Mouse (Mus musculus) adipocyte (in vitro differentiated cells): ENCODE results near the gene Ifi27.
A peak's percentile ranks its signal among the peaks of the same experiment; 100 is the strongest.
"Not testable (repeated sequence)": the region's sequence is repeated elsewhere in the genome, so short reads cannot be mapped to it uniquely, and the experiment has no call there.

Source experiments
- DNase-seq: peaks from one replicate; pipeline ENCODE4 v3.0.0-alpha.2; 2016; ENCODE audit warnings: low spot score

Gene Ifi27

GRCm38 (mm10) chr12:103433986-103434731 is at the start of gene Ifi27:
Gene Ifi27, plus strand, starts transcription at chr12:103434211.
- peak; percentile 95 for DNase-seq

GRCm38 (mm10) chr12:103388505-103389347 is 45.3 kb upstream of the Ifi27 start, which contains the start of gene Otub2:
Gene Otub2, plus strand, starts transcription at chr12:103388682.
- peak; percentile 93 for DNase-seq

- DNase-seq, result peak; percentile 6
Measured at GRCm38 (mm10) chr12:103389348-103389727, 44.7 kb upstream of the Ifi27 start.

- DNase-seq, result no peak
Measured at GRCm38 (mm10) chr12:103389982-103390381, 44.0 kb upstream of the Ifi27 start.

DNA sequence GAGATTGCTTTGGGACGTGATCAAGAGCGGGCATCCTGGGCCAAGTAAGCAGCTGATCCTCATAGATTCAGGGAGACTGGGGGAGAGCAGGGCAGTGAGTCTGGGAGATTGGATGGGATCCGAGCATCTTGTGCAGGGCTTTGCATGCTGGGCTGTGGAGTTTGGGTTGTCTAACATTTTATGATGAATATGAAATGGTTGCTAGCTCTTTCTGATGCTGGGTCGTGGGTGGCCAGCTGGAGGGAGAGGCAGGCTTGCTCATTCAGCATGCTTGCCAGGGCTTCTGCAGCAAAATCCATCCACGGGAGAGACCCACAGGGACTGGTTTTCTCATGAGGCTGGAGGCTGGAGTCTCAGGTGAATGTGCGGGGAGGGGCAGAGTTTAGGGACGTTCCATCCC is 42.9 kb upstream of the Ifi27 start:
- no peak for DNase-seq

DNA sequence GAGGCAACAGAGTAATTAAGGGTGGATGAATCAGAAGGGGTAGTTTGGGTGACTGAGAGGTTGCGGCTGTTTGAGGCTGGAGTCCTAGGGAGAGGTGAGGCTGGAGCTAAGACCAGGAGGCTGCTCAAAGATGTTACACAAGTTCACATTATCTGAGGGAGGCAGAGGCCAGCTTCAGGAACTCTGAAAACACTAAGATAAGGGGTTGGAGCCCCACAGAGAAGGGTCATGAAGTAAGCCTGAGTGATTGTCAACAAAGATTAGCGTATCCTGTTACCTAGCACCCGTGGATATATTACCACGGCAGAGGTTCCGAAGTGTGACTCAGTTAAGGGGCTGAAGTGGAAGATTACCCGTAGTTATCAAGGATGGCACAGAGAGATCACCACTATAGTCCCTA is 40.5 kb upstream of the Ifi27 start:
- no peak for DNase-seq

- DNase-seq, result no peak
Measured at GRCm38 (mm10) chr12:103395486-103396275, 38.3 kb upstream of the Ifi27 start.

GRCm38 (mm10) chr12:103396751-103397150 is 37.3 kb upstream of the Ifi27 start:
- no peak for DNase-seq

GRCm38 (mm10) chr12:103404131-103404530 is 29.9 kb upstream of the Ifi27 start:
- no peak for DNase-seq

- no peak for DNase-seq
Measured at GRCm38 (mm10) chr12:103407720-103408119, 26.3 kb upstream of the Ifi27 start, which contains the start of gene 9330161L09Rik. Gene 9330161L09Rik, minus strand, starts transcription at chr12:103407820.

GRCm38 (mm10) chr12:103408144-103408543 is 25.9 kb upstream of the Ifi27 start:
- no peak for DNase-seq

GRCm38 (mm10) chr12:103425016-103425728 is 8.8 kb upstream of the Ifi27 start:
- DNase-seq, result no peak

- peak; percentile 99 for DNase-seq
Measured at GRCm38 (mm10) chr12:103425729-103426470, 8.1 kb upstream of the Ifi27 start, which contains the start of gene Ddx24. Gene Ddx24, minus strand, starts transcription at chr12:103425830.

DNA sequence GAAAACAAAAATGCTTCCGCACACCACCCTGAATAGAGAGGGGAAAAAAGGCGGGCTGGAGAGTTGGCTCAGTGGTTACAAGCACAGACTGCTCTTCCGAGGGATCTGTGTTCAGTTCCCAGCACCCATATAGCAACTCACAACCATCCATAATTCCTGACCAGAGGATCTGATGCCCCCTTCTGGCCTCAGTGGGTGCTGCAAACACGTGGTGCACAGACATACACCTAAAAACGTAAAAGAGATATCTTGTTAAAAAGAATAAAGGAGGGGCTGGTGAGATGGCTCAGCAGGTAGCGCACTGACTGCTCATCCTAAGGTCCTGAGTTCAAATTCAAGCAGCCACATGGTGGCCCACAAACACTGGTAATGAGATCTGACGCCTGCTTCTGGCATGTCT is 7.3 kb upstream of the Ifi27 start:
- no peak for DNase-seq

DNA sequence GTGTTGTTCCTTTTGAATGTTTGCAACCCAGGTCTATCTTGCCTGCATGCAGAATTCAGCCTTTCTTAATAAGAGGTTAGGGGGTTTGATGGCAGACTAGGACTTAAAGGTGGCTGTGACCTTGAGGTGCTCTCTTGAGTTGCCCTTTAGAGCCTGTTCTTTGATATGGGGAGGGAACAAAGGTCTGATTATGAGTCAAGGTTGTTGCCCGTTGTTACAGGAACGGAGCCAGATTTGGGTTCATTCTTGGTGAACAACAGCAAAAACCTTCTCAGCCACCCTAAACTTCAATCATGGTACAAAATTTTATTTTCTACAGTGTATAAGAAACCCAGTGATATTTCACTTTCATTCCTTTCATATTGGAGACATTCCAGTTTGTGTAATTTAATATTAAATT is 581 bp upstream of the Ifi27 start:
- no peak for DNase-seq

DNA sequence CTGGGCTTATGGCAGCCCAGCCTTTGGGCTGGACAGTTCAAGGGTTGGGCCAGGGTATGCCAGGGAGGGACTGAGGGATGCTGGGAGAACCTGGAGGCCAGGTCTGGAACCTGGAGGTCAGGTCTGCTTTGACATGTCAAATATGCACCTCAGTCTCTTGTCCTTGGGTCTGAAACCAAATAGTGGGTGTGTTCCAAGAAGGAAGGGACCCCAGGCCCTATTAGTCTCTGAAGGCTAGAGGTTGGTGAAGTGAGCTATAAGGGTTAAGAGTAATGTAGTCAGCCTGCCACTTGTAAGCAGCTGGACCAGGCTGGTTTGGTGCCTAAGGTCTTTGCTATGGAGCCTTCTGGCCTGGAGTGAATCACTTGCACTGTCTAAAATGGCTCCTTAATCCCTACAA is 850 bp downstream of the Ifi27 start:
- no peak for DNase-seq

- no peak for DNase-seq
Measured at GRCm38 (mm10) chr12:103437601-103438000, 3.6 kb downstream of the Ifi27 start.

DNA sequence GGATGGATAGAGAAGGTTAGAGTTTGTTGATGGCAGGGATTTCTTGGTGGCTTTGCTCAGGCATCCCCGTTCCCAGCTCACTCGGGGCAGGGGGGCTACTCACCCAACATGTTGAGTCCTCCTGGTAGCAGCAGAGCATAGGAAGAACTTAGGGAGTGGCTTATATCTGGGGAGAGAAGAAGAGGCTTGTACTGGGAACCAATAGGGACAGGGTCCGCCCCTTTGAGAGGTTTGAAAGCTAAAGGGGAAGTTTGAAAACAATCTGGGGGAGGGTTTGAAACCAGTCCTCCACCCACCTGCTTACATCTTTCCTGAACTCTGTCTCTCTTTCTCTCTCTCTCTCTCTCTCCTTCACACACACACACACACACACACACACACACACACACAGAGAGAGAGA is 9.5 kb downstream of the Ifi27 start, which contains the start of gene Ifi27l2a:
Ifi27l2a (minus strand) TSS at position 157 of the 400 bp plus-strand sequence.
- no peak for DNase-seq

DNA sequence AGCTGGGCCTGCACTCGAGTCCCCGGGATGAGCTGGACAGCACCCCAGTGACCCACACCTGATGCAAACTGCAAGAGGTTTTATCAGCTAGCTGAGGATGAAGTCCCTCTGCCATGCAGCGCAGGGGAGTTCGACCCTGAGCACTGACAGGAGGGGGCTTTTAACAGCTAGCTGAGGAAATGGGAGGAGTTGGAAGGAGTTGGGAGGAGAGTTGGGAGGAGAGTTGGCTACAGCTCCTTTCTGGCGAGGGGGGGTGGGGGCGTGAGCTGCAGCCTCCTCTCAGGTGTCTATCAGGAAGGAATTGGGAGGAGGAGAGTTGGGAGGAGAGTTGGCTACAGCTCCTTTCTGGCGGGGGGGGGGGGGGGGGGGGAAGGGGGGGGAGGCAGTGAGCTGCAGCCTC is 10.2 kb downstream of the Ifi27 start:
- not testable (repeated sequence) for DNase-seq

DNA sequence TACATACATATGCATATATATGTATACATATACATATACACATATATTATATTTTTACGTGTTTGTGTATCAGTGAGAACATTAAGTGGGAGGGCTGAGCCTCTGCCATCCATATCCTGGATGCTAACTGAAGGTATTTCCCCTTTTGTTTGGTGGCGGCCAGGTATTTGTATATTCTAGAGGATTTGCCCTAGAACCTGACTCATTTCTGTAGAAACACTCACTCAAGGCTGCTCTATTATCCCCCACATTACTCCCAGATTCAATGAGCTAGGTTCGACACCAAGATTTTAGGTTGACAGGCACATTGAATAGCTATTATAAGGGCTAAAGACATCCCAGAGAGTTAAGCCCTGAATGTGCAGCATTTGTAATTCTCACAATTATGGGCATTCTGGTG is 11.0 kb downstream of the Ifi27 start:
- DNase-seq, result no peak

GRCm38 (mm10) chr12:103453361-103453760 is 19.4 kb downstream of the Ifi27 start:
- no peak for DNase-seq
